Mouse (Mus musculus): ENCODE measurements around the gene Chchd6. TPM values are rescaled to one million over a fixed set of nuclear protein-coding genes. Genes with fewer than 3 reads are reported as not detected.

Gene Chchd6
- polyA plus RNA-seq, 1 experiment from 2014 or later, result 168 TPM

DNA sequence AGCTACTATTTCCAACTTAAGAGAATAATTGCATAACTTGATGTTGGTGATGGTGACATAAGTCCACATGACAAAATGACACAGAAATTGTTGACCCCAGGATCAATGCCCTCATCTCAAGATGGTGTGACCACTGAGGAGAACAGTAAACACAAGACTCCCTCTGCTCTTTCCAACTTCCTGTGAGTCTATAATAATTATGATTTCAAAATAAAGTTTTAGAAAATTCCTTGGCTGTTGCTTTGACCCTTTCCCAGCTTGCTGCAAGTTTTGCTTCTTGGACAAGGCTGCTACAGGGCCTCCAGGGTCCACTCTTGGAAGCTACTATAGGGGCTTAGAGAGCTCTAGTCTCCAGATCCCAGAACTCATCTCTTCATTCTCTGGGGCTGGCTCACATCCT, 226.6 kb downstream of the Chchd6 start:
- Histone ChIP-seq H3K4me2 (ENCODE audit: low read length) (no peak overlapping the region), H3K36me3 (ENCODE audit: control insufficient read depth, insufficient read depth) (no peaks in the 10 kb centered on the region)
- no peak for ATAC-seq

DNA sequence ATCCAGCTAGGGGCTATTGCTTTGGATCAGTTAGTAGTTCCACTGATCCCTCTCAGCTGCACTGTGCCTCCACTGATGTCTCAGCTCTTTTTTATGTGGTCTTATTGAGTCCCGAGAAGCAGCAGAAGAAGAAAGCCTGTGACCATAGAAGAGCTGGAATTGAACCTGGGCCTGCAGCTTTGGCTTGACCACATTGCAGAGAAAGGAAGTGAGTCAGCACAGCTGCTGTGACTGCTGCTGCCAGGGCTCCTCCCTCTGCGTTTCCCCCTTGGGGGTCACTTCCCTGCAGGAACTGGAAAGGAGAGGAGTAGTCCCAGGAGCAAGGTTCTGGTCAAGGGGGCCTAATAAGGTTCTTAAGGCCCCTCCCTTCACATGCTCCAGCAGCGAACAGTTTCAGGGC, 231.1 kb downstream of the Chchd6 start:
- H3K4me1 ChIP-seq (replicated peaks; ENCODE audit: control insufficient read depth, insufficient read depth, low read length), result peaks cover 28% of the 10 kb centered on the region
- no peak overlapping the region for H3K9ac ChIP-seq (replicated peaks; ENCODE audit: low read depth, low read length)
- 77% methylated on average over 3 of the region's 3 CpGs for WGBS
- no peak overlapping the region for H3K4me2 ChIP-seq (ENCODE audit: low read length)
- H3K36me3 ChIP-seq (ENCODE audit: control insufficient read depth, insufficient read depth), result no peaks in the 10 kb centered on the region
- no peaks in the 10 kb centered on the region for H3K27me3 ChIP-seq (replicated peaks; ENCODE audit: control insufficient read depth, insufficient read depth, low read length)
- H3K4me3 ChIP-seq (replicated peaks; ENCODE audit: low read length), result no peak overlapping the region
- no peak for ATAC-seq
- H3K27ac ChIP-seq (ENCODE audit: low read length), result no peak overlapping the region
- H3K9me3 ChIP-seq (ENCODE audit: control insufficient read depth, low read length), result peaks cover 3% of the 10 kb centered on the region; the same call in 1 of the 2 replicates

More for the DNA sequence above, 226.6 kb downstream of the Chchd6 start:
- H3K9me3 ChIP-seq (ENCODE audit: control insufficient read depth, low read length), result peaks cover 3% of the 10 kb centered on the region; the same call in 1 of the 2 replicates
- no peak overlapping the region for H3K4me3 ChIP-seq (replicated peaks; ENCODE audit: low read length)
- no peaks in the 10 kb centered on the region for H3K4me1 ChIP-seq (replicated peaks; ENCODE audit: control insufficient read depth, insufficient read depth, low read length)
- no peak overlapping the region for H3K27ac ChIP-seq (ENCODE audit: low read length)
- H3K9ac ChIP-seq (replicated peaks; ENCODE audit: low read depth, low read length), result no peak overlapping the region
- H3K27me3 ChIP-seq (replicated peaks; ENCODE audit: control insufficient read depth, insufficient read depth, low read length), result no peaks in the 10 kb centered on the region

DNA sequence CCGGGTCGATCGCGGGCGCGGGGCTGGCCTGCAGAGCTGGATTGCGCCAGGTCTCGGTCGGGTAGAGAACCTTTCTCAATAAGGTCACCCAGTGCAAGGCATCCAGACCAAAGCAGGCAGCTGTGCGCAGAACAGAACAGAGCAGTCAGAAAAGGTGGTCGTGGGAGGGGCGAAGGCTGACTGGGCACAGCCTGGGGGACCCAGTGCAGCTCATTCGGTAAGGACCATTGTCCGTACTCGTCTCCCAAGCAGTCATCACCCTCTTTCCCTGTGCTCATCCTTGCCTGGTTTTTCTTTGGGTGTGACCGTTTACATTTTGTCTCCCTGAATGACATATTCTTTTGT, 232.4 kb downstream of the Chchd6 start:
- Histone ChIP-seq H3K36me3 (ENCODE audit: control insufficient read depth, insufficient read depth) (no peaks in the 10 kb centered on the region), H3K27me3 (replicated peaks; ENCODE audit: control insufficient read depth, insufficient read depth, low read length) (no peaks in the 10 kb centered on the region), H3K4me1 (replicated peaks; ENCODE audit: control insufficient read depth, insufficient read depth, low read length) (peaks cover 41% of the 10 kb centered on the region), H3K4me2 (ENCODE audit: low read length) (peak overlapping the region; percentile 96), H3K27ac (ENCODE audit: low read length) (no peak overlapping the region; the same call in 1 of the 2 replicates), H3K4me3 (replicated peaks; ENCODE audit: low read length) (peak overlapping the region; percentile 95), H3K9me3 (ENCODE audit: control insufficient read depth, low read length) (peaks cover 3% of the 10 kb centered on the region; the same call in 1 of the 2 replicates), H3K9ac (replicated peaks; ENCODE audit: low read depth, low read length) (peak overlapping the region; percentile 79)
- ATAC-seq, result peak; percentile 22
- 7% methylated on average over 16 of the region's 16 CpGs for WGBS

DNA sequence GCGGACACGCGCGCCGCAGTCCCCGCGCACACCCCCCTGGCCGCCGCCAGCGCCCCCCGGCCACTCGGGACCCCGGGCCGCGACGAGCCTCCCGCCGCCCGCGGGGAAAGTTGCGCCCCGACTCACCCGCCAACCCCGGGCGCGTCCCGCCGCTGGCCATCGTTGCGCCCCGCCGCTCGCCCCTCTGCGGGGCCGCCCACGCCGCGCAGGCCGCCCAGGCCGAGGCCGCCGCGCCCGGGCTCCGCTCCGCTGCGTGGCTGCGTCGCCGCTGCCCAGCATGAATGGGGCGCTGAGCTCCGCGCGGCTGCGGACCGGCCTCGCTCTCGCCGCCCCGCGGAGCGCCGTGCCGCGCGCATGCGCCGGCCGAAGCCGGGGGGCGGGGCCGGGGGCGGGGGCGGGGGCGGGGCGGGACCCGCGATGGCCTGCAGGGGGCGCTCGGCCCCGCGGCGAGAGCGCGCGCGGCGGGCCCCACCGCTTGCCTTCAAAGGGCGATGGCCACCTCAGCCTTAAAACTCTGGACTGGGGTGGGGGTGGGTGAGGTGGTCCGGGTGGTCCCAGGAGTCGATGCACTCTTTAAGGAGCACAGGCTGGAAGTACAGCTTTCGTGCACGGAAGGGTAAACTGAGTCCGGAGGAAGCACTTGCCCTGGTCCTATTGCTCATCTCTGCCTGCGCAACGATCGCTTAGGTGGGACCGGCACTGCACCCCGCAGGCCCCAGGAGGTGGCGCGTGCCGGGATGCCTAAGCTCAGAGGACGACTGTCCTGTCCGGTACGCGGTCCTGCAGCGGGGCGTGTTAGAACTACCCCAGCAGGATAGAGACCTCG, 233.0 kb downstream of the Chchd6 start, which contains the start of gene Plxna1:
Gene Plxna1, minus strand, starts transcription at position 340 of the 826 bp plus-strand sequence.
- Histone ChIP-seq H3K36me3 (ENCODE audit: control insufficient read depth, insufficient read depth) (no peaks in the 10 kb centered on the region), H3K27me3 (replicated peaks; ENCODE audit: control insufficient read depth, insufficient read depth, low read length) (no peaks in the 10 kb centered on the region), H3K4me3 (replicated peaks; ENCODE audit: low read length) (peak within 1 kb of the TSS; percentile 95), H3K4me2 (ENCODE audit: low read length) (peak within 1 kb of the TSS; percentile 96), H3K9ac (replicated peaks; ENCODE audit: low read depth, low read length) (peak within 1 kb of the TSS; percentile 90), H3K9me3 (ENCODE audit: control insufficient read depth, low read length) (peaks cover under 1% of the 10 kb centered on the region; the same call in 1 of the 2 replicates), H3K27ac (ENCODE audit: low read length) (peak within 1 kb of the TSS; percentile 36), H3K4me1 (replicated peaks; ENCODE audit: control insufficient read depth, insufficient read depth, low read length) (peaks cover 44% of the 10 kb centered on the region)
- ATAC-seq, result peak; percentile 70
- under 1% methylated on average over 84 of the region's 110 CpGs for WGBS

DNA sequence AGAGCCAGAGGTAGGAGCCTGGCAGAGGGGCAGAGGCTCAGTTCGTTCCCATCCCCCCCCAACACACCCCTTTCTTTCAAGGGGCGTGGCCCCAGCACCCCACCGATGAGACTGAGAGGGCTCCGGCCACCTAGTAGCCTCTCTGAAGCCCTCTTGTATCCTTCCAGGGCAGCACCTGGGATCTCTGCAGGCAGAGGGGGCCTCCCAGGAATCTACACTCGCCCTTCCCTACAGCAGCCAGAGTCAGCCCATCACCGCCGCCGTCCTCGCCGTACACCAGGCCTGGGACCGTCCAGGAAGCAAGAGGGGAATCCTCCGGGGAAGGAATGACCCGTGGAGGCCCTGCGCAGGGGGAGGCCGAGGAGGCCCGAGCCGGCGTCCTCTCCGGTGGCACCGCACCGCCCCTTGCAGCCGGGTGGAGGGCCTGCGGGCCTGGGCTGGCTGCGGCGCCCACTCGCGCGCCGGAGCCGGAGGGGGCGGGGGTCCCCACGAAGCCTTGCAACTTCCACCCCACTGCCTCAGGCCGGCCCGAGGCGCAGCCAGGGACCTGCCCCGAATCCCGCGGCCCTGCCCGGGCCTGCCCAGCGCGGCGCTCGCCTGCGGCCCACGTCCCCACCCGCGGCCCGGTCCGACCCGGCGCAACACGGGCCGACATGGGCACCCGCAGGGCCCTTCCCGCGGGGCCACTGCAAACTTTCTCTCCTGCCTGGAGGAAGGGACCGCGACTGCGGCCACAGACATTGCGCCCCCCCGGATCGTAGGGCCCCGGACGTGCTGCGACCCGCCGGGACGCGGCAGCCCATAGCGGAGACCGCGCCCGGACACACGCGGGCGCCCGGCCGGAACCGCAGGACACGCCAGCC, 233.8 kb downstream of the Chchd6 start:
- Histone ChIP-seq H3K9me3 (ENCODE audit: control insufficient read depth, low read length) (no peaks in the 10 kb centered on the region), H3K4me2 (ENCODE audit: low read length) (peak overlapping the region; percentile 68), H3K27ac (ENCODE audit: low read length) (no peak overlapping the region; the same call in 1 of the 2 replicates), H3K27me3 (replicated peaks; ENCODE audit: control insufficient read depth, insufficient read depth, low read length) (no peaks in the 10 kb centered on the region), H3K4me1 (replicated peaks; ENCODE audit: control insufficient read depth, insufficient read depth, low read length) (peaks cover 44% of the 10 kb centered on the region), H3K4me3 (replicated peaks; ENCODE audit: low read length) (peak overlapping the region; percentile 95), H3K9ac (replicated peaks; ENCODE audit: low read depth, low read length) (peak overlapping the region; percentile 90), H3K36me3 (ENCODE audit: control insufficient read depth, insufficient read depth) (no peaks in the 10 kb centered on the region)
- ATAC-seq, result peak; percentile 16
- WGBS, result under 1% methylated on average over 58 of the region's 80 CpGs

DNA sequence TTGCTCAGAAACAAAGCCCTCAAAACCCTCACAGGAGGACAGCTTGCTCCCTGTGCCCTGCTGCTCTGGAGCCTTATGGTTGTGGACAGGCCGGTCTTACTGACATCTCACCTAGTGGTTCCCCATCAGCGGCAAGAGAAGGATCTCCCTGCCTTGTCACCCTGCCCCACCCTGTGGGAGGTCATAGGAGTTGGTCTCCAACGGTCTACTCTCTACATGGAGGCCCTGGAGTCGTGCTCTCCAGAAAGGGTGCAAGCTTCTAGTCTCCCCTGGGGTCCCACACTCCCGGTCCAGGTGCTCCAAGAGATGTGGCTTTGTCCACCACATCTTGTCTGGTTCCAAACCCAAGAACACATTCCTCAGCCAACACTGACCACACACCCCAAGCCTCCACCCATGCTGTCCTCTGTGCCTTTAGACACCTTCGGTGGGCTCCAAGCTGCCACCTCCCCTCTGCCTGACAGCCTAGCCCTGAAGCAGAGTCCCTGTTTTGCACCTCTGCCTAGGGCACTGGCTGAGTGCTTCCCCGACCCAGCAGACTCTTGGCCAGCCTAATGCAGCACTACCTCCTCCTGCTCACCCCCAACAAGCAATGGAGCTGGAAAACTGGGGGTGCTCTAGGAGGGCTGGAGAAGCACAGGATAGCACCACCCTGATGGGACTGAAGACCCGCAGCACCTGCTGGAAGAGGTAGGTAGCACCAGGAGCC, 234.6 kb downstream of the Chchd6 start:
- no peak overlapping the region for H3K27ac ChIP-seq (ENCODE audit: low read length)
- H3K4me3 ChIP-seq (replicated peaks; ENCODE audit: low read length), result peak overlapping the region; percentile 95
- H3K4me2 ChIP-seq (ENCODE audit: low read length), result peak overlapping the region; percentile 68
- 51% methylated on average over 8 of the region's 8 CpGs for WGBS
- H3K9ac ChIP-seq (replicated peaks; ENCODE audit: low read depth, low read length), result peak overlapping the region; percentile 90
- no peaks in the 10 kb centered on the region for H3K27me3 ChIP-seq (replicated peaks; ENCODE audit: control insufficient read depth, insufficient read depth, low read length)
- H3K36me3 ChIP-seq (ENCODE audit: control insufficient read depth, insufficient read depth), result no peaks in the 10 kb centered on the region
- H3K4me1 ChIP-seq (replicated peaks; ENCODE audit: control insufficient read depth, insufficient read depth, low read length), result peaks cover 48% of the 10 kb centered on the region
- 0 out of 2 replicates have a peak, but pooled peaks have one; percentile 0 for ATAC-seq
- no peaks in the 10 kb centered on the region for H3K9me3 ChIP-seq (ENCODE audit: control insufficient read depth, low read length)

DNA sequence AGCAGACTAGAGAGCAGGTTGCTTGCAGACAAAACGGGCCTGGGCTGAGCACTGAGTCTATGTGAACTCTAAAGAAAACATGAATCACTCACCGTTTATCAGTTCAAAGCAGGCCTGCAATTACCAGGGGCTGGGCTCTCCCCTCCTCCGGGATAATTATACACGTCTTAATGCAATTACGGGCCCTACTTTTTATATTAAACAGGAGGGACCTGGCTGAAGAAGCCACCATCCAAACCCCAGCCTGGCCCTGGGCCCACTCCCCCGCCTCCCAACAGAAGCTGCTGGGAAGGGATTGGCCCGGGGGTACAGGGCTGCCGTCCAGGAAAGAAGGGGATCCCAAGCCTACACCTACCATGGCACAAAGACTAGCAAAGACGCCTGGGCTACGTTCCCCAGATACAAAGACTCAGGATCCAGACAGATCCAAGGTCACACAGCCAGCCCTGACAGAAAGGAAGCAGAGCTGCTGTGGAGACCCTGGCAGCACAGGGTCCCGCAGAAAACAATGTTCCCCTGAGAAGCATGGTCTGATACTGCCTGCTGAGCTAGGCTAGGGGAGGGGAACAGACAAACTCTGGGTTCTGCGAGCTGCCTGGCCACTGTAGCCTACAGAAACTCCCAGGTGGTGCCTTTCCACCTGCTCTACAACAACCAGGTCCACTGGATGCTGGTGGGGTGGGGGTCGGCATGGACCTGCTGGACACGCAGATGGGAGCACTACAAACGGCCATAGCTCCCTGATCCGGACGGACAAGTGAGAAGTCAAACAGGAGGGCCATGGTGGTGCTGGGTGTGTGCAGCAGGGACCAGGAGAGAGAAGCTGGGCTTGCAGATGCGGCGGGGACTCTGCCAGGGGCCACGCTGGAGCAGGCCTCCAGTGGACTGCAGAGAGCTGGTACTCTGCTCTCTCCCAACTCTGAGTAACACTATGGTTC, 235.4 kb downstream of the Chchd6 start:
- peak overlapping the region; percentile 95 for H3K4me3 ChIP-seq (replicated peaks; ENCODE audit: low read length)
- H3K27me3 ChIP-seq (replicated peaks; ENCODE audit: control insufficient read depth, insufficient read depth, low read length), result no peaks in the 10 kb centered on the region
- peak overlapping the region; percentile 68 for H3K4me2 ChIP-seq (ENCODE audit: low read length)
- no peaks in the 10 kb centered on the region for H3K36me3 ChIP-seq (ENCODE audit: control insufficient read depth, insufficient read depth)
- WGBS, result 31% methylated on average over 20 of the region's 20 CpGs
- no peaks in the 10 kb centered on the region for H3K9me3 ChIP-seq (ENCODE audit: control insufficient read depth, low read length)
- peak overlapping the region; percentile 36; the same call in 1 of the 2 replicates for H3K27ac ChIP-seq (ENCODE audit: low read length)
- no peak for ATAC-seq
- peak overlapping the region; percentile 90 for H3K9ac ChIP-seq (replicated peaks; ENCODE audit: low read depth, low read length)
- peaks cover 55% of the 10 kb centered on the region for H3K4me1 ChIP-seq (replicated peaks; ENCODE audit: control insufficient read depth, insufficient read depth, low read length)

DNA sequence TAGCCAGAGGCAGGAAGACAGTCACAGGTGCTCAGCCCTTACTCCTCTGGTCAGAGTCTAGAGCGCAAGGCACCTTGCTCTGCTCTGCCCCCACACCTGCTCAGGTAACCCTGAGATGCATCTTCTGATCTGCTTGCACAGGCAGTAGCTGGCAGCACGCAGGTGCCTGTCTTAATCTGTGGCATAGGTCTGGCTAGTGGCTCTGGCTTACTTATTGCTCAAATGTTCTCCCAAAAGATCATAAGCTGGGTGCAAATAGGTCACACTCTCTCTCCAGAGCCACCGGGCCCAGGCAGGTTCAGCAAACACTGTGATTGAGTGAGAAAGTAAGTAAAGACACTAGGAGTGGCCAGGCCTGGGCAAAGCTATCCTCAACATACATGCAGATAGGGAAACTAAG, 236.3 kb downstream of the Chchd6 start:
- ATAC-seq, result no peak
- Histone ChIP-seq H3K27me3 (replicated peaks; ENCODE audit: control insufficient read depth, insufficient read depth, low read length) (no peaks in the 10 kb centered on the region), H3K27ac (ENCODE audit: low read length) (peak overlapping the region; percentile 24; the same call in 1 of the 2 replicates), H3K9ac (replicated peaks; ENCODE audit: low read depth, low read length) (0 out of 2 replicates have a peak overlapping the region, but pooled peaks have one; percentile 90), H3K4me2 (ENCODE audit: low read length) (peak overlapping the region; percentile 68), H3K4me1 (replicated peaks; ENCODE audit: control insufficient read depth, insufficient read depth, low read length) (peaks cover 57% of the 10 kb centered on the region), H3K4me3 (replicated peaks; ENCODE audit: low read length) (no peak overlapping the region), H3K9me3 (ENCODE audit: control insufficient read depth, low read length) (no peaks in the 10 kb centered on the region), H3K36me3 (ENCODE audit: control insufficient read depth, insufficient read depth) (no peaks in the 10 kb centered on the region)
- WGBS, result 86% methylated on average over 3 of the region's 3 CpGs
